Mouse (Mus musculus) liver, embryonic 14.5 days (tissue): ENCODE results near the gene Zp1. TPM values are rescaled to one million over a fixed set of nuclear protein-coding genes. Genes with fewer than 3 reads are reported as not detected.
A peak's percentile ranks its signal among the peaks of the same experiment; 100 is the strongest.

Source experiments
- ATAC-seq: fragments of 200-750 bp; cut with Nextera tagmentation; 2 replicates; pipeline ENCODE4 v1.8.0; 2017; ENCODE audit warnings: moderate number of reproducible peaks, mild to moderate bottlenecking, moderate library complexity; ENCODE audit not compliant: insufficient read depth
- DNase-seq, 3 experiments: peaks; one replicate each; pipeline ENCODE4 v3.0.0-alpha.2; 2012 to 2013; ENCODE audit warnings: low read depth in 3 of 3, low spot score in 3 of 3
- H3K27ac ChIP-seq: fragments of 300-500 bp; sonication (generic); 2 replicates; pipeline ENCODE4 v1.5.1; 2014; ENCODE audit warnings: moderate library complexity, mild to moderate bottlenecking, control low read depth, inconsistent platforms
- H3K27me3 ChIP-seq: fragments of 300-500 bp; sonication (generic); 2 replicates; pipeline ENCODE4 v1.6.1; 2014; ENCODE audit warnings: mild to moderate bottlenecking, low read length, moderate library complexity; ENCODE audit not compliant: control insufficient read depth, insufficient read depth
- H3K36me3 ChIP-seq: fragments of 300-500 bp; sonication (generic); replicated peaks from 2 replicates; pipeline ENCODE4 v1.6.1; 2014; ENCODE audit warnings: low read depth; ENCODE audit not compliant: control insufficient read depth, insufficient read depth
- H3K4me1 ChIP-seq, 2 experiments: fragments of 200-500 bp in 1 of 2; fragments of 300-500 bp in 1 of 2; sonication (generic) in 1 of 2; replicated peaks; 2 replicates each; pipeline ENCODE4 v1.6.1; 2012 to 2014; ENCODE audit warnings: antibody characterized with exemption in 1 of 2, inconsistent platforms in 1 of 2, low read length in 1 of 2; ENCODE audit not compliant: control insufficient read depth in 2 of 2, insufficient read depth in 2 of 2
- H3K4me2 ChIP-seq: fragments of 300-500 bp; sonication (generic); 2 replicates; pipeline ENCODE4 v1.6.1; 2014; ENCODE audit warnings: low read depth, mild to moderate bottlenecking, control low read depth, moderate library complexity
- H3K4me3 ChIP-seq, 2 experiments: fragments of 200-500 bp in 1 of 2; fragments of 300-500 bp in 1 of 2; sonication (generic) in 1 of 2; 2 replicates each; pipeline ENCODE4 v1.5.1; 2012 to 2014; ENCODE audit warnings: low read depth in 2 of 2, low read length in 2 of 2, mild to moderate bottlenecking in 2 of 2, control low read depth in 1 of 2, inconsistent platforms in 1 of 2, moderate library complexity in 1 of 2; ENCODE audit not compliant: insufficient read depth in 1 of 2
- H3K9ac ChIP-seq: fragments of 300-500 bp; sonication (generic); replicated peaks from 2 replicates; pipeline ENCODE4 v1.6.1; 2014; ENCODE audit warnings: mild to moderate bottlenecking, control low read depth, moderate library complexity
- H3K9me3 ChIP-seq: fragments of 300-500 bp; sonication (generic); 2 replicates; pipeline ENCODE4 v1.6.1; 2016; ENCODE audit warnings: low read length, mixed read lengths; ENCODE audit not compliant: control insufficient read depth
- CTCF ChIP-seq: IDR thresholded peaks from 2 replicates; pipeline ENCODE4 v1.5.1; 2016; ENCODE audit warnings: antibody characterized with exemption, low read depth, control low read depth
- EP300 ChIP-seq: IDR thresholded peaks from 2 replicates; pipeline ENCODE4 v1.6.1; 2016; ENCODE audit warnings: antibody characterized with exemption, low read depth
- WGBS: fragments of 180-500 bp; shearing (Covaris S2); extraction: QIAGEN DNeasy Blood & Tissue Kit; methylation state at CpG from one replicate; pipeline ENCODE4 v1.1.7; 2014; ENCODE audit not compliant: insufficient replicate concordance; 5-methylcytosine and 5-hydroxymethylcytosine counted together
- polyA plus RNA-seq, 2 experiments: library from polyadenylated mRNA; depleted of rRNA in 1 of 2; stranded (reverse) in 1 of 2; unstranded in 1 of 2; fragments of >200 nt; fragmentation: Nextera tagmentation in 1 of 2; extraction: Ambion mirVana in 1 of 2; gene quantifications; 2 replicates each; pipeline versions ENCODE4 v1.2.1 to v1.2.3; 2012 to 2014

Zp1 gene
- polyA plus RNA-seq (2012; rRNA removed) (not detected in 2 replicates), polyA plus RNA-seq (2014; fragmentation: Nextera tagmentation; extraction: Ambion mirVana) (not detected in 2 replicates)

DNA sequence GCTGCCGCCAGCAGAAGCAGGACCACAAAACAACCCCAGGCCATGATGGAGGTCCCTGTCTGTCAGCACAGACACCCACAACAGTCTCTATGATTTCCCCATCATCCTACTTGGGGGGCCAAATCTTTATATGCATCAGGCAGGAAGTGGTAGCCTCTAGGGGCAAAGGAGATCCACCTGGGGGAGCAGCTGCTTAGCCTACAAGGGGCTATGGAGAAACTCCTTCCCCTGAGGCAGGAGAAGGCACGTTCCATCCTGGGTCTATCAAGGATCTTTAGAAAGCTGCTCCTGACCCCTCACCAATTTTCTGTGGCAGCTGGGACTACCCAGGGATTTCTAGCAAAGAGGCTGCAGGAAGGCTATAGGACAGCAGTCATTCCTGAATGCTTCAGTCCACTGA, at the start of gene Zp1:
Gene Zp1, minus strand, starts transcription at position 101 of the 400 bp plus-strand sequence.
- 51% methylated on average over 2 of the region's 2 CpGs for WGBS
- Histone ChIP-seq H3K4me2 (no peak within 1 kb of the TSS), H3K36me3 (no peaks in the 10 kb centered on the region), H3K9me3 (no peaks in the 10 kb centered on the region), H3K4me1 (0 out of 4 replicates have a peak, but pooled peaks cover 0 to 3% of the 10 kb centered on the region in 2 experiments), H3K9ac (no peak within 1 kb of the TSS), H3K27me3 (no peaks in the 10 kb centered on the region), H3K4me3 (no peak within 1 kb of the TSS), H3K27ac (no peak within 1 kb of the TSS)
- ATAC-seq (no peak), DNase-seq (no peak)
- TF ChIP-seq EP300 = no peak
- TF ChIP-seq CTCF = no peak

DNA sequence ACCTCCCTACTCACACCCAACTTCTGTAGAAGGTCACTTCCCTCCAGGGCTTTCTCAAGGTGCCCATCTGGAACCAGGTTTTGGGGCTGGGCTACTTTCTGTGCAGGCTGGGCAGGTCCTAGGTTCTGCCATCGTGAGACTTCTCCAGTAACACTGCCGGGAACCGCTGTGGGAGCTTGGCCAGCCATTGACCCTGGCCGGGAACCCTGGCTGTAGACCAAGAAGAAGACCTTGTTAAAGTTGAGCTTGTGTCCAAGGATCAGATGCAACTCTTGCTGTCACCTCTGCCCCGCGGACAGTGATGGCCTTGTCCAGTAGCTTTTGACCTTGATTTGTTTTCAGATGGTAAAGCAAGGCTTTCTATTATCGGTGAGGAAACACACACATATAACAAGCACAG, 48.1 kb upstream of the Zp1 start:
- DNase-seq (no peak), ATAC-seq (no peak)
- no peak overlapping the region for H3K27ac ChIP-seq
- TF ChIP-seq EP300 (no peak), CTCF (no peak)
- no peaks in the 10 kb centered on the region for H3K4me1 ChIP-seq
- no peaks in the 10 kb centered on the region for H3K9me3 ChIP-seq
- no peaks in the 10 kb centered on the region for H3K36me3 ChIP-seq
- no peak overlapping the region for H3K4me3 ChIP-seq
- WGBS = 74% methylated on average over 7 of the region's 7 CpGs
- no peaks in the 10 kb centered on the region for H3K27me3 ChIP-seq
- no peak overlapping the region for H3K4me2 ChIP-seq
- no peak overlapping the region for H3K9ac ChIP-seq

DNA sequence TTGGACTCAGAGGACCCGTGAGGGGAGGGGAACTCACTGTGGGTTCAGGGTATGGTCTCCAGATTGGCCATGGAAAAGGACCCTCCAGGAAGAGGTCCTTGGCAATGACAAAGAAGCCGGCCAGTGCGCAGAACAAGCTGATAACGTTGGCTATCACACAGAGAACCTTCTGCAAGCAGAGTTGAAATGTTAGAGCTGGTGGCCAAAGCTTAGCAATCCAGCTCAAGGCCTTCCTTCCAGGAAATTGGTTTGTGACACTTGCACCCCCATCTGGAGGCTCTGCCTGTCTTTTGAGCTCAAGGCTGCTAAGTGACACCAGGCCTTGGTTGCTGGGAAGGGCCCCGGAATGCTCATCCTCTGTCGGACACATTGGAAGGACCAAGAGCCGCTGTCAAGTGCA, 45.3 kb upstream of the Zp1 start:
- Histone ChIP-seq H3K4me2 (no peak overlapping the region), H3K9ac (no peak overlapping the region), H3K9me3 (no peaks in the 10 kb centered on the region), H3K27ac (no peak overlapping the region), H3K4me1 (no peaks in the 10 kb centered on the region), H3K36me3 (no peaks in the 10 kb centered on the region), H3K27me3 (no peaks in the 10 kb centered on the region), H3K4me3 (no peak overlapping the region)
- ATAC-seq (no peak), DNase-seq (no peak)
- TF ChIP-seq EP300 (no peak), CTCF (no peak)
- WGBS = 62% methylated on average over 7 of the region's 7 CpGs

DNA sequence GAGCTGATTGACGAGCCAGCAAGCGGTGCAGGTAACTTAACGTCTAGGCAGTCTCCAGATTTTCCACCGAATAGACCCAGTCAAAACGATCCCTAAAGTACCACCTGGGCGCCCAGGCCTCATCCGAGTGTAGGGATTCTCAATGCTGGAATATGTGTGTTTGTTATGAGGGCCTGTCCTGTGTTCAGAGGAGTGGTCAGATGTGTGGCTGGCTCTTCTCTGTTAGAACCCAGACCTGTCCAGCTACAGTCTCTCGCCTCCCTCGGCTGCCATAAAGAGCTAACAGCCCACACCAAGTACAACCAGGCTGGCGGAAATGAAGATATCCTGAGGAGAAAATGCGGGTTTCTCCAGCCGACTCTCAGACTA, 39.5 kb upstream of the Zp1 start:
- no peaks in the 10 kb centered on the region for H3K4me1 ChIP-seq
- H3K9me3 ChIP-seq = no peaks in the 10 kb centered on the region
- no peaks in the 10 kb centered on the region for H3K36me3 ChIP-seq
- DNase-seq = no peak
- no peak overlapping the region for H3K27ac ChIP-seq
- H3K9ac ChIP-seq = no peak overlapping the region
- no peaks in the 10 kb centered on the region for H3K27me3 ChIP-seq
- no peak for ATAC-seq
- no peak overlapping the region for H3K4me2 ChIP-seq
- TF ChIP-seq EP300 (no peak), CTCF (no peak)
- no peak overlapping the region for H3K4me3 ChIP-seq
- 44% methylated on average over 12 of the region's 12 CpGs for WGBS

DNA sequence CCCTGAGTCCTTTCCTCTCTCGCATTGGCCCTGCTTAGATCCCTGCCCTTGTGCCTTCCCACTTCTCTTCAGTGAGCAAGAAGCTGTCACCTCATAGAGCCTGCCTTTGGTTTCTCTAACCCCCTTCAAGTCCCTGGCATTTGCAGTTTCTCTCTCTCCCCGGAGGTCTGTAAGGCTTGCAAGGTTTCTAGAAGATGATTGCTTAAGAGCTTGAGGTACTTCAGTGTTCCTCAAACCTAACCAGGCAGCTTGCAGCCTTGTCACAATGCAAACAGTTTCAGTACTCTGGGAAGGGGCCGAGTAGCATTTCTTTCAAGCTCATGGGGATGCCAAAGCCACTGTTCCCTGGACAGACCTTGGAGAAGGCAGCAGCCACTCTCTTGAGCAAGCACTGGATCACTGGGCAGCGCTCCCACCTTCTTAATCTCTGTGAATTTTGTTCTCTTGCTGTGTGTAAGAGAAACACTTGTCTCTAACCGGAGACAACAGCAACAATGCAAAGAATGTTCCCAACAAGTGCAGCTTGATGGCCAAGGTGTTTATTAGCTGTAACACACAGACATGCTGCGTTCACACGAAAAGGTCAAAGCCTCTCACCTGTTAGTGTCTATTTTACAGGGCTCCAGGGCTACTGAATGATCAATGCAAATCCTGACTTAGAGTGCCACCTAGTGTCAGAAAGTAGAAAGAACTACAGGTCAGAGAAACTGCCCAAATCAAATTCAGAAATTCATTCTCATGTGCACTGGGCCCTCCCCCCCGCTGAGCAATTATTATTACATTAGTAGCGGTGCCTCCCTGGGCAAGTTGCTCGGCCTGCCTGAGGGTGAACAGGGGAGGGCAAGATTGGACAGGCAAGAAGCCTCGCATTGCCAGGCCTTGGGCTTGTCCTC, 38.9 kb upstream of the Zp1 start:
- H3K4me3 ChIP-seq = no peak overlapping the region
- ATAC-seq = no peak
- H3K27ac ChIP-seq = no peak overlapping the region
- peak; percentile 73 for TF ChIP-seq CTCF
- TF ChIP-seq EP300 = no peak
- H3K27me3 ChIP-seq = no peaks in the 10 kb centered on the region
- H3K9me3 ChIP-seq = no peaks in the 10 kb centered on the region
- no peak overlapping the region for H3K9ac ChIP-seq
- peak in 2 of 3 experiments; percentile 45 to 59 for DNase-seq
- WGBS = 26% methylated on average over 11 of the region's 11 CpGs
- no peak overlapping the region for H3K4me2 ChIP-seq
- H3K4me1 ChIP-seq = no peaks in the 10 kb centered on the region
- H3K36me3 ChIP-seq = no peaks in the 10 kb centered on the region
